Mouse (Mus musculus) MEL-GATA-1-ER (cell line): ENCODE results near the gene Rgs21.

Source experiments
- DNase-seq: peaks from one replicate; pipeline ENCODE4 v3.0.0-alpha.2; 2012; ENCODE audit warnings: low read depth; ENCODE audit errors: extremely low read depth

The Rgs21 gene

GRCm38 (mm10) chr1:144567567-144567966 lies at the start of gene Rgs21:
Rgs21 (minus strand) TSS chr1:144567667.
- DNase-seq: no peak

- no peak for DNase-seq
These were observed 36.6 kb upstream of the Rgs21 start for GRCm38 (mm10) chr1:144604071-144604470.

GRCm38 (mm10) chr1:144602987-144603386 lies 35.5 kb upstream of the Rgs21 start:
- DNase-seq: no peak

DNA sequence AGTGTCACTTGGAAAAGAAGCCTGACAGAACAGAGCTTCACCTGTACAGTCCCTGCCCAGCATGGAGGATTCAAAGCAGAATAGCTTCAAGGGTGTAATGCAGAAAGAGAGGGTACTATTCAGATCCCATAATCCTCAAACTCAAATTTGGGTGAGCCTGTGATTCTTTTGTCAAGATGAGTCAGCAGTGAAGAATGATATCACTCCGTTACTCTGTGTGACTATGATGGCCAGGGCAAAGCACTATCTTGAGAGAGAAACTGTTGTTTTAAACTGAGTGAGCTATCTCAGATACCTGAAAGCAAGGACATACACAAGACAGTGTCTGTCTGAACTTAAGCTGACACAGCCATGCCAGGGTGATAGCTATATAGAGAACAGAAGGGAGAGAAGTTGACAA lies 11.9 kb upstream of the Rgs21 start:
- DNase-seq: no peak

- no peak for DNase-seq
These were observed 5.5 kb upstream of the Rgs21 start for GRCm38 (mm10) chr1:144572972-144573371.

- DNase-seq: no peak
These were observed 2.4 kb upstream of the Rgs21 start for GRCm38 (mm10) chr1:144569905-144570304.

GRCm38 (mm10) chr1:144545142-144545541 lies 22.3 kb downstream of the Rgs21 start:
- DNase-seq: no peak

- DNase-seq: no peak
These were observed 22.9 kb downstream of the Rgs21 start for GRCm38 (mm10) chr1:144544497-144544961.

- DNase-seq: no peak
These were observed 35.7 kb downstream of the Rgs21 start for GRCm38 (mm10) chr1:144531746-144532145.

DNA sequence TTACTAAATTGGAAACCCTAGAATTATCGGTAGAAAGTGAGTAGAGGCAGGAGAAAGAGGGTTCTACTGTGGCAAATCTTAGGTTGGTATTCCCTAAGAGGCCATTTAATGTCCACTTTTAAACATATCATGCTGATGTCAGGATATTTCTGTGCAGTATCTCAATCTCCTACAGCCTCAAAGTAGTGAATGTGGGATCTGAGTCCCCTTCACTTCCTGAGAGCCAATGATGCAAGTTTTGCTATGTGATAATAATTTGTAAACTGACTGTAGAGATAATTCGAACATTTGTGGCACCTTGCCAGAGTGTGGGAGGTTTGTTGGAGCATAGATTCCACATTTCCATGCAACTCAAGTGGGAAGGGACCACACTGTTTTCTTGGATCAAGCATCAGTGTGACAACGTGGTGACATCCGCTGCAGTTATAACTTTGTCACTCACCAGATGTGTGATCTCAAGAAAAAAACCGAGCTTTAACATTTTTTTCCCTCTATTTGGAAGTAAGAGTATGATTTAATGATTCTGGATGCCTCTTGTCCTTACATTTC lies 49.5 kb downstream of the Rgs21 start:
- DNase-seq: no peak

- no peak for DNase-seq
These were observed 65.2 kb downstream of the Rgs21 start for GRCm38 (mm10) chr1:144502241-144502640.

DNA sequence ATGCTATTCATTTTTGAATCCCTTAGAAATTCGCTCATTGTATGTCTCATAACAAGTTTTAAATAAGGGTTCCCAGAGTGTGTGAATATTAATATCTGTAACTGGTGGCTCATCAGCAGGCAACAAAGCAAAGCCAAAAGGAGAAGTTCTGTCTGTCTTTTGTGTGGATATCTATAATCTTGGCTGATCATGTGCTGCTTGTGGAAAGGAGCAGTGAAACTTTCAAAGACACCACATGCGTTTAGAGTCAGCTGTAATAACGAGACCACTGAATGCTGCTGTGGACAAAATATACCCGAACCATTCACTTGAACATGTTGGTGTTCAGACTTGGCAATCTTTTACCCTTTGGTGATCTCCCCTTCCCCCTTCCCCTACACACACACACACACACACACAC lies 67.0 kb downstream of the Rgs21 start:
- DNase-seq: peak; percentile 50

DNA sequence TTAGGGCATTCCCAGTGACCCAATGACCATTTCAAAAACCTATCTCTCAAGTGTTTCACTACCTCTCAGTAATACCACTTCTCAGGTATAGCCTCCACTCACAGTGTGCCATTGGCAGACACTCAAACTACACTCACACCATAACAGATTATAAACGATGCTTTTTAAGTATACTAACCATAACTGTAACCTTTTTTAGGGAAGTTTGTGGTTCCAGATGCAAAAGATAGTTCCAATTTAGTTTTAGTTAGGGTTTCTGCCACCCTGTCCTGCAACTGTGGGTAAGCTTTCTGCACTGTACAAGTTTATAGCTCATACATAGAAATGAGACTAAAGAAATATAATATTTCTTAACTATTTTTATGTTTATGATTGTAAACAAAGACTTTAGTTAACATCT lies 67.7 kb downstream of the Rgs21 start:
- DNase-seq: no peak

DNA sequence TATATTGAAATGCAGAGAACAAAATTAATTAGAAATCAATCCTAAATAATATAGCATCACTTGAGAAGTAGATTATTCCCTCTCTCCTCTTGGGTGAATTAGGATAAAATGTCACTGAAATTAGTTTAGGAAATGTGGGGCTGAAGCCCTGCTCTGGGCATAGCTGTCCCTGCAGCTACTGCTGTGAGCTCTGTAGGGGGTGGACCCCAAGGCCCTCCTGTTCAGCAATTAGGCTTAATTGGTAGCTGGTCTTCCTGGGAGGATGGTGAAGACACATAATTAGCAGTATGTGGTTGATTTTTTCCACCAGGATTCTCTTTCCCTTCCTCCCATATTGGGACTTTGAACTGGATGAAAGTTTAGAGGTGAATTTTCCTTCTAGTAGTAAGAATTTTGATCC lies 68.7 kb downstream of the Rgs21 start:
- DNase-seq: no peak

GRCm38 (mm10) chr1:144498051-144498450 lies 69.4 kb downstream of the Rgs21 start:
- no peak for DNase-seq

GRCm38 (mm10) chr1:144493336-144493735 lies 74.1 kb downstream of the Rgs21 start:
- DNase-seq: no peak

- DNase-seq: no peak
These were observed 79.1 kb downstream of the Rgs21 start for GRCm38 (mm10) chr1:144488223-144488835.
